Mouse (Mus musculus): ENCODE data around the gene Gm17662.

Gene Gm17662

GRCm38 (mm10) chr4:104857029-104857428 lies at the start of gene Gm17662:
Gene Gm17662, plus strand, starts transcription at chr4:104857329.
- no peak for DNase-seq (ENCODE audit: low read depth, low spot score)

DNA sequence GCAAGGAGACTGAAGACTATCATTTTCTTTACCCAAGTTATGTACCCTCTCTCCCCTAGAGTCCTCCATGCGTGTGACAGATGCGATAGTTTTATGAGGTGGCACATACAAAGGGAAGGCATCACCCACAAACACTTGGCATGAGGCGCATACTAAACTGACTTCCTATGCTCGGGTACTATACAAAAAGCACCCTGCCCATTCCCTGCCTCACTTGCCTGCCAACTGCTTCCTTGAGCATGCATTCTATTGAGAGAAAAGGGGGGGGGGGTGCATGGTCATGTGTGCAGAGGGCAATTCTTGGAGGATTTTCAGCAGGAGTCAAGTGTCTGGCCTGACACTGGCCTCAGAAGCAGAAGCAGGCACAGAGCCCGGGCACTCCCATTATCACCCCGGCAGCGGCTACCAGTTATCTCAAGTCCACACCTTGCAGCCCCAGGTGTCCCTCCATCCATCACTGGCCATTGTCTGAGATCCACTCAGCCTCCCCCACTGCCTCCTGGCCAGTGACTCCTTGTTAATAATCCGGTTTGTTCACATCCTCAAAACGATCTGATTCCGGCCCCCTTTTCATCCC lies 46.3 kb upstream of the Gm17662 start:
- no peak for DNase-seq (ENCODE audit: low read depth, low spot score)

- no peak for DNase-seq (ENCODE audit: low read depth, low spot score)
These were observed 43.5 kb upstream of the Gm17662 start for GRCm38 (mm10) chr4:104813617-104814016.

DNA sequence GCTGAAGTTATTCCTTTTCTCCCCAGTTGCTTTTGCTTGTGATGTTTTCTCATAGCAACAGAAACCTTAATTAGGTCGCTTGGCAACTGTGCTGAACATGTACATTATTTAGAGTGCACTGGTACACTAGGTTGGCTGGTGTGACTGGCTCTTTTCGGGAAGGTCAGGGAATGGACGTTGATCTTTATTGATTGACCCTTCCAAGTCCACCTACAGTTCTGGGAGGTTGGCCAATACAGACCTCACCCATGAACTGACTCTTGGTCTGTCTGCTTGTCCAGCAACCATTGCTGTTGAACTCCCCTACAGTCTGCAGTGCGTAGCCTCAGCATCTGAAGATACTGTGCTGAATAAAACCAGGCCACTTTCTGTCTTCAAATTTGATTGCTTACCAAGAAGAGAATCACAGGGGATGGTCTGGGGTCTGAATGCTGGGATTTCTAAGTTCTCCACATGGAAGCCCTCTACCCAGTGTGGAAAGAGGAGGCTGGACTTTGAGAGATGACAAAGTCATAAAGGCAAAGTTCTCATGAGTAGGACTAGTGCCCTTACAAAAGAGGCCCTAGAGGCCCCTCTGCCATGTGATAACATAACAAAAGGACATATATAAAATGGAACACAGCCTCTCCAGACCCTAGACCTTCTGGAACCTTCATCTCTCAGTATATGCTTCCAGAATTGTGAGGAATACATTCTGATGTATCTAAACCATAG lies 40.5 kb upstream of the Gm17662 start:
- DNase-seq (ENCODE audit: low read depth, low spot score) = no peak

- no peak for DNase-seq (ENCODE audit: low read depth, low spot score)
These were observed 39.6 kb upstream of the Gm17662 start for GRCm38 (mm10) chr4:104817509-104817908.

DNA sequence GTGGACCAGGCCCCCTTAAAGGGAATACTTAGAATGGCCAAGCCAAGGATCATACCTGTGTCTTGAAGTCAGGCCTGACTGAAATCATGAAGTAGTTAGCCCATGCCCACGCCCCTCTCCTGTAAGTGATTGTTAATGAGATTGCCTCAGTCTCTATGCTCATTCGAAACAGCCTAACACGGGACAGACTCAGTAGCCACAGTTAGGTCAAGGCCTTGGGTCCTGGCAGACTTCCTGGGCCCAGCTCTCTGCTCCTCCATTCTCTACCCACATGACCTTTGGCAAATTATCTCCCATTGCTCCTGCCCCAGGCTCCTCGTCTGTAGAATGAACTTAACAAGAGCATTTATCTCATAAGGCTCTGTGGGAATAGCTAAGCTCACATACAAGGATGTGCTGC lies 38.1 kb upstream of the Gm17662 start:
- no peak for DNase-seq (ENCODE audit: low read depth, low spot score)

GRCm38 (mm10) chr4:104819891-104820290 lies 37.2 kb upstream of the Gm17662 start:
- no peak for DNase-seq (ENCODE audit: low read depth, low spot score)

GRCm38 (mm10) chr4:104823597-104824101 lies 33.5 kb upstream of the Gm17662 start:
- DNase-seq (ENCODE audit: low read depth, low spot score) = no peak

DNA sequence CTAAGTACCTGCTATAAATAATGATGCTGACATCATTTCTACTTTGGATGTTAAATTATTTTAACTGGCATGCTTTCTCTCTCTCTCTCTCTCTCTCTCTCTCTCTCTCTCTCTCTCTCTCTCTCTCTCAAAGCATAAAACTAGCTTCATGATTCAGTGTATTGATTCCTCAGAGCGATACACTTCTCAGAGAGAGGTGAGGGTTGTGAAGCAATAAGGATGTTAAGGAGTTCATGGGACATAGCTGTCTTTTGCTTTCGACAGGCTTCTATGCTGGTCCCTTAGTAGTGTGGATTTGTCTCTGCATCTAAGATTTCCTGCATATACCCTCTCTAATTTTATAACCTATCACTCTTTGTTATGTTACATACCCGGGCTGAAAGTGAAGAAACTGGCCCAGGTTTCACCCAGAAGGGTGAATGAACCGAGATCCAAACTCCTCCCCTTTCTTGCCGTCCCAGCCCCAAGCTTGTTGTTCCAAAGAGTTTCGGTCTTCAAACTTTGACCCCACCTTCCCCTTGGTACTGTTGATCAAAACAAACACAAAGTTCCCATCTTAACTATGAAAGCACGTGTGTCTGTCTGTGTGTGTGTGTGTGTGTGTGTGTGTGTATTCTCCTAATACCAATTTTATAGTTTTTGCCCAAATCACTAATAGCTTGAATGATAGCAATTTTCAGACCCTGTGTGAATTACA lies 32.6 kb upstream of the Gm17662 start:
- DNase-seq (ENCODE audit: low read depth, low spot score) = no peak

DNA sequence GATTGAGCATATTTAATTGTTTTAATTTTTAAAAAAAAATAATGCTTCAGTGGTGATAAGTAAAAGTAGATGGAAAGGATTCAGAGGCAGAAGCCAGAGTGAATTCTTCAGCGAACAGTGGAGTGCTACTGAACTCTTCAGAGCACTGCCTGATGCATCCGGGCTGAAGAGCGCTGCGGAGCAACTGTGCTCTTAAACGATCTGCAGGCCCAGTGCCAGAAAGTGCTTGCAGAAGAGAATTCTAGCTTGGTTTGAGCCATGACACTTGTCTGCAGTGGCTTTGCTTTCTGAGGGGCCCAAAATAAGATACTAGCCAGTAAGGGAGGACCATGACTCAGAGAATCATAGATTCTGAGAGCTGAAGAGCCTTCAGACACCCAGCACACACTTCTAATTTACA lies 28.2 kb upstream of the Gm17662 start:
- DNase-seq (ENCODE audit: low read depth, low spot score) = no peak

- no peak for DNase-seq (ENCODE audit: low read depth, low spot score)
These were observed 22.0 kb upstream of the Gm17662 start for GRCm38 (mm10) chr4:104835096-104835495.

DNA sequence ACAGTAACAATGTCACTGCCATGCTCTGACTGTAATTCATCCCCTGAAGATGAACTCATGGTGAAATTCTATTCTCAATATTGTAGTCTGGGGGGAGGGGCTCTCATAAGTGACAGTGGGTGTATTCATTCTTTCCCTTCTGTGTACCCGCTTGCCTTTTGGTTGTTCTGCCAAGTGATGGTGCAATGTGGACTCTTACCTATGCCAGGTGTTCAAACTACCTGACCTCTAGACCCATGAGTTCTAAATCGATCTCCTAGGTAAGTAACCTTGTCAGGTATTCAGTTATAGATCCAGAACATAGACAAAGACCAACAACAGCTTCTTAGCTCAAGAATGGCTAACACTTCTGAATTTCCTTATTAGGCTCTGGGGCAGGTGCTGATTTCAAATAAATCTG lies 18.8 kb upstream of the Gm17662 start:
- no peak for DNase-seq (ENCODE audit: low read depth, low spot score)

- DNase-seq (ENCODE audit: low read depth, low spot score) = no peak
These were observed 14.9 kb upstream of the Gm17662 start for GRCm38 (mm10) chr4:104842204-104842603.

DNA sequence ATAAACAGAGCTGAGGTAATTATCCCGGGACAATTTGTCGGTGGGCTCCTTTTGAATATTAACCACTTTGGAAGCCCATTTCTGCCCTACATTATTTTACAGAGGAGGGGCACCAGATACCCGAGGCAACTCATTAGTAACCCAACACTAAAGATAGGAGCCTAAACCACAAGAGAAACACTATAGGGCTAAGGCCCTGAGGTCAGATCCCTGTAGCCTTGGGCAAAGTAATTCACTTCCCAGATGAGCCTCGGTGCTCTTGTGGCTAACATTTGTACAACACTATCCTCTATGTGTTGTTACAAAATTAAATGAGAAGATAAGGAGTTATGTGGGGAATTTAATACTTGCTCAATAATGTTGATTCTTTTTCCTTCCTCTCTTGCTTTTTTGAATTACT lies 13.6 kb upstream of the Gm17662 start:
- DNase-seq (ENCODE audit: low read depth, low spot score) = no peak

DNA sequence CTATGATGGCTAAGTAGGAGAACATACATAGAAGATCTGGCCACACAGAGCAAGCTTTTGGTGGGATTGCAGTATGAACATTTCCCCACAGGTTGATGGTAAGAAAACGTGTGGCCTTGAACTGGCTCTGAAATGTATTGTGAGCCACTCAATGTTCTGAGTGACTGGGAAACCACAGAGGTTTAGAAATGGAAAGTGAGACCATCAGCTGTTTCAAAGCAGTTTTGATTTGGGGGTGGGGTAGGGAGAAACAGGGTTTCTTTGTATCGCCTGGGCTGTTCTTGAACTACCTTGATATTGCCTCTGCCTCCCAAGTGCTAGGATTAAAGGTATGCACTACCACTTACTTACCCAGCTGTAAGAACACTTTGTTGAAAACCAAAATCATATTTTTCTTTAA lies 1.9 kb upstream of the Gm17662 start:
- DNase-seq (ENCODE audit: low read depth, low spot score) = no peak

DNA sequence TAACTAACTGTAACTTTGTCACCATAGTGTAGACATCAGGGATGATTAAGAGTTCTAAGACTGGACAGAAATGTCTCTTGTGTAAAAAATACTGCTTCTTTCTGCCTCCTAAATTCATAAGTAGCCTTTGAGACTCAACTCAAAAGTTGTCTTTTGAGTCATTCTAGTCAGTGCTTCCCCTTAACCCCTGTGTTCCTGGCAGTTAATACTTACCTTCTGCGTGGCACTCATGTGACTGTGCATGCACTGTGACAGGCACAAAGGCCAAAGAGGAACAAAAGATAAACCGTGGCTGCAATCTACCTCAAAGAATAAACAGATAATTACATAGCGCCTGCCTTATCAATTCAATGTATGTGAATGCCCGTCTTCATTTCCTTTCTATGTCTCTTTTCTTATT lies 694 bp downstream of the Gm17662 start:
- no peak for DNase-seq (ENCODE audit: low read depth, low spot score)

GRCm38 (mm10) chr4:104861241-104861640 lies 4.1 kb downstream of the Gm17662 start:
- DNase-seq (ENCODE audit: low read depth, low spot score) = no peak

DNA sequence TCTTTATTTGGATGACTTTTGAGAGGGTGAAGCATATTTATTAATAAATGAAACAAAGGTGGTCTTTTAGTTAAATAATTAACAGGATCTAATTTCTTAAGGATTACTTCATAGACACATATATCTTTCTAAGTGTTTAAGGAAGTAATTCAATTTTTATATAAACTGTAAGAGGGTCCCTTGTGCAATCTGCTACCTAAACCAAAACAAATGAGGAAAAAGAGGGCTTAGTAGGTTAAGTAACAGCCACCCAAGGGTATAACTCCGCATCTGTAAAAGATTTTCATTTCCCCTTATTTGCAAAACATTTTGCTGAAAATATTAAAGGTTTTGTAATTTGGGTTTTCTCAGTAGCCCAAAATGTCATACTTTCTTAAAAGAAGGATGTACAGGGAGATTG lies 7.3 kb downstream of the Gm17662 start:
- no peak for DNase-seq (ENCODE audit: low read depth, low spot score)

DNA sequence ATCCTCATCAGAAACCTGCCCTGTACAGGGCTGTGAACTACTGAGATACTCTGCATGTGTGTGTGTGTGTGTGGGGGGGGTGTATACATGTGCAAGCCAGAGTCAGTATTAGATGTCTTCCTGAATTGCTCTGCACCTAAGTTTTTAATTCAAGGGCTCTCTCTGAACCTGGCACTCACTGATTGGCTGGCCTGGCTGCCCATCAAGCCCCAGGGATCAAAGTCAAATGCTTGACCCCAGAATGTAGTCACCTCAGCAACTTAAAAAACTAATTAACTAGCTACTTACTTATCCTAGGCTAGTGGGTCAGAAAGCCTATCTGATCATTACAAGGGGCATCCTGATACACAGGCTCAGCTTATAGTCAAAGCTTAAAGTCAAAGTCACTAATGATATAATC lies 12.5 kb downstream of the Gm17662 start:
- no peak for DNase-seq (ENCODE audit: low read depth, low spot score)

DNA sequence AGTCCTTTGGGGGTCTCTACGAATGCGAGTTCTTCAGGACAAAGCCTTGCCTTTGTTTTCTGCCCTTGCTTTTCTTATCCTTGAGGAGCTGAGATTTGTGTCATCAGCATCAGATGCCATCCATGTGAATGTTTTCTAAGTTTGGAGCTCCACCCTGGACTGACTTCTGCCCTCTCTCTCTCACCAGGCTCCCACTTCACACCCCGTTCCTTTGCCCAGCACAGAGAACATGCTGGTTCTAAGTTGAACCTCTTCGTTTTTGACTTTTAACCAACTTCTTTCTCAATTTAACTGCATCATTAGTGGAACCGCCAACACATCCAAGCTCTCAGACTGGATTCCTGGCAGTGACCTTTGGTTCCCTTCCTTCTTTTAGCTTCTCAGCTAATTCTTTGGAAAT lies 13.1 kb downstream of the Gm17662 start:
- no peak for DNase-seq (ENCODE audit: low read depth, low spot score)

DNA sequence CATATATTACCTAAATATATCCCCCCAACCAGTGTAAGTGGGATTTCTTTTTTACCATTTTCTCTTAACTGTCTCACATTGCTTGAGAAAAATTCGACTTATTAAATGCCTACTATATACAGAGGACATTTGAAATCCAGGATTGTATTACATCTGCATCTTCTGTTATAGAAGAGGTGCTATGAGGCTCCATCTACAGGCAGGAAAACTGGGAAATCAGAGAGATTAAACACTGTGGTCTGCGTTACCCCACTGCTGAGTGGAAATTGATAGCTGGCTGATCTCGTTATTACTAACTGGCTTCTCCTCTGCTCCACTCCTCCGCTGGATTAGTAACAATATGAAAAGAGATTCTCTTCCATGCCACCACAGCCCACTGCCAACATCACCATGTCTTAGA lies 18.7 kb downstream of the Gm17662 start:
- no peak for DNase-seq (ENCODE audit: low read depth, low spot score)

- DNase-seq (ENCODE audit: low read depth, low spot score) = no peak
These were observed 19.2 kb downstream of the Gm17662 start, which contains the start of gene C8a for GRCm38 (mm10) chr4:104876323-104876722. Gene C8a, minus strand, starts transcription at chr4:104876398.

DNA sequence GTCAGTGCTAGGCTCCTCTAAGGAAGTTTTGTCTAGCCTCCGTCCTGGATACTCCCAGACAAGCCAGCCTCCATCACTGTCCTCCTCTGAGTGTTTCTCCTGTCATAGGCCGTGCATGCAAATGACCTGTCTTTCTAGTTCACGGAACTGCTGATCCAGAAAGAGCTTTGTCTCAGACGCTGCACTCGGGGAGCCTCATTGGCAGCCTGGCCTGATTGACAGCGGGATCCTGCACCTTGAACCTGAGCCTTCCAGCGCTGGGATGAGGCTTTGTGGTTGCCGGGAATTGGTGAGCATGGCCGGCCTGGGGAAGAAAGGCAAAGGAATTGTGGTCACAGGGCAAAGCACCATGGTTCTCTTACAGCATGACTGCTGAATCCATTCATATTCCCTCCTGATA lies 30.4 kb downstream of the Gm17662 start:
- DNase-seq (ENCODE audit: low read depth, low spot score) = no peak
